Mouse (Mus musculus): ENCODE data around the gene Sh3bp1. TPM values are rescaled to one million over a fixed set of nuclear protein-coding genes. Genes with fewer than 3 reads are reported as not detected.

Sh3bp1 gene
- total RNA-seq, 2 experiments from 2014 or later = 8.6 to 12.1 TPM

DNA sequence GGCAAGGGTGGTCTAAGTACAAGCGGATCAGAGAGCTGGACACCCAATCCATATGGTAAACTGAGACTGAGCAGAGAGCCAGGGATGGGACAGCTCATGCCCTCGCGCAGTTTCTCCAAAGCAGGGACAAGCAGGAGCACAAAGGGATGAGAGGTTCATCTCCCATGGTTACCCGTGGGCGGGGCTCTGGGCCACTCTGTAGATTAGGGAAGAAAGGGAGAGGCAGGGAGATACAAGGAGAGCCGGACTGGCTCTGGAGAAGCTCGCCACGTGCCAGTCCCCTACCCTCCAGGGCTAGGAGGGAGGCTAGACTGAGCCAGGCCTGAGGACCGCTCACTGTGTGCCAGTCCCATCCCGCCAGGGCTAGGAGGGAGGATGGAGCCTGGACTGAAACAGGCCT lies 37.7 kb downstream of the Sh3bp1 start:
- no peak for DNase-seq (ENCODE audit: low spot score in 2 of 2)

DNA sequence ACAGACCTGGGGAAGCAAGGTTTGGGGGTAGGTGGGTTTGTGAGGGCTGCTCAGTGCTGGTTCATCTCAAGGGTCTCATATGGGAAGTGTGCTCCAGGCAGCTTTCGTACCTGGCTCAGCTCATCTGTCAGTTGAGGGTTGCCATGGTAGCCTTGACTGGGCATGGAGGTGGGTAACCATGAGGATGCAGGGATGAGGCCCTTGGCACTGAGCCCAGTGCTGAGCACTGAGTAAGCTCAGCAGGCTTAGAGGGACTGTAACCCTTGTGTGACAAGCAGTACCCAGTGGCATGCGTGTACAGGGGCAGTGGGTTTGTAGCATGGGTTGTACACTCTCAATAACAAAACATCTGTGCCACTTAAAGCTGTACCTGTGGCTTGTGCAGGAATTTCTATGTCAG lies 38.4 kb downstream of the Sh3bp1 start:
- DNase-seq (ENCODE audit: low spot score in 2 of 2) = no peak

DNA sequence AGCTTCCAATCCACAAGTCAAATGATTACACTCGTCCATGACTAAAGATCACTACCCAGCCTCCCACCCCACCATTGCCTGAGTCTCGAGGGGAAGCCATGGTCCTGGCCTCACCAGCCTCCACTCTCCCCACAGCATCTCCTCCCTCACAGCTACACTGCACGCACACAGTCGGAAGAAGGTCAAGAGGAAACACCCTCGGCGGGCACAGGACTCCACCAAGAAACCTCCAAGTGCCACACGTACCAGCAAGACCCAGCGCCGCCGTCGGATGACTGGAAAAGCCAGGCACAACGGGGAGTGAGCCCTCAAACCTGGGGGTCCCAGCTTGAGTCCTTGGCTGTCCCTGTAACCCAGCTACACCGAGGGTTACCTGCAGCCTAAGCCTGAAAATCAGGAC lies 40.8 kb downstream of the Sh3bp1 start:
- DNase-seq (ENCODE audit: low spot score in 2 of 2) = no peak

DNA sequence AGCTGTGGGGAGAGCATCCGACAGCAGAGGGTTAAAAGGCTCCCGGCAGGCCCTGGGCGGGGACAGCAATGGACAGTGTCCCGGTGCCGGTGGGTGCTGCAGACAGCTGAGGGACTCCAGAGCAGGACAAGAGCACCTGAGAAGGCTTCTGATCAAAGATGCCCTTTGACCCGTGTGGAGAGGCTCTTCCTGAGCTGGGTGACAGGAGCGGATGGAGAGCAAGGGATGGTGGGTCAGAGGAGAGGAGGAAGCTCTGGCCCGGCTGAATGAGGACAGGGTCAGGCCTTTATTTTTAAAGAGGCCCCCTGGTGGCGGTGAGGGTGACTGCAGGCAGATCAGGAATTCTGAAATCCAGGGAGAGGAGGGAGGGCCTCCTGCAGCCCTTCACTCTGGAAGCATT lies 43.1 kb downstream of the Sh3bp1 start:
- peak; percentile 89 to 90 for DNase-seq (ENCODE audit: low spot score in 2 of 2)

DNA sequence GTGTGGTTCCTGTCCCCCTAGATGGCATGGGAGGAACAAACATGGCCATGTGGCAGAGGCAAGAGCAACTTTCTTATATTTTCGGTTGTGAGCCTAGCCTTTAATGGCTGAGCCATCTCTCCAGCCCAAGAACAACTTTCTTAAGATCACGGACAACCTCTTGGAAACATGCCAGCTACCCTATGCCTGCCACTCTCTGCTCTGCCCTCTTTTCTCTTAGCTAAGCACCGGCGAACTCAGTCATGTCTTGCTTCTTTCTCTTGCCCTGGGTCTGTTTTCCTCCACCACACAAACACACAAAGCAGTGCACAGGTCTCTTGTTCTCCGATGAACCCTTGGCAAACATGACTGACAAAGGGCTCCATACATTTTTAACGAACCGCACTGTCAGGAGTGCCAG lies 46.7 kb downstream of the Sh3bp1 start:
- no peak for DNase-seq (ENCODE audit: low spot score in 2 of 2)

DNA sequence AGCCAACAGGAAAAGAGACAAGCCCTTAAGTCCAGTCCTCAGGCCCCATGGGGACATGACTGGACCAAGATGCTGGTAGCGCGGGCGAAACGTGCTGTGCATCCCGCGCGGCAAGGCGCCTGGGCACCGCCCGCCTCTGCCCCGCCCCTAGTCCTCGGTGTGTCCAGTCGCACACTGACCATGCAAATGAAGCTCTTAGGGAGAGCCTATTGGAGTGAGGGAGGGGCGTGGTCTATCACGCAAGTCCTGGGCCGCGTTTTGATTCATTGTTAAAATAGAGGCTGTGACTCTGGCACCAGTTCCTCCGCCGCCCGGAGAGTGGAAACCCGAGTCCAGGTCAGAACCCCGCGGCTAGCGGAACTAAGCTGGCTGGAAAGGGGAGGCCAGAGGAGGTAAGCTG lies 48.1 kb downstream of the Sh3bp1 start, which contains the start of gene Triobp:
Triobp (plus strand) TSS at position 68 of the 400 bp plus-strand sequence.
- peak; percentile 73 to 83 for DNase-seq (ENCODE audit: low spot score in 2 of 2)

DNA sequence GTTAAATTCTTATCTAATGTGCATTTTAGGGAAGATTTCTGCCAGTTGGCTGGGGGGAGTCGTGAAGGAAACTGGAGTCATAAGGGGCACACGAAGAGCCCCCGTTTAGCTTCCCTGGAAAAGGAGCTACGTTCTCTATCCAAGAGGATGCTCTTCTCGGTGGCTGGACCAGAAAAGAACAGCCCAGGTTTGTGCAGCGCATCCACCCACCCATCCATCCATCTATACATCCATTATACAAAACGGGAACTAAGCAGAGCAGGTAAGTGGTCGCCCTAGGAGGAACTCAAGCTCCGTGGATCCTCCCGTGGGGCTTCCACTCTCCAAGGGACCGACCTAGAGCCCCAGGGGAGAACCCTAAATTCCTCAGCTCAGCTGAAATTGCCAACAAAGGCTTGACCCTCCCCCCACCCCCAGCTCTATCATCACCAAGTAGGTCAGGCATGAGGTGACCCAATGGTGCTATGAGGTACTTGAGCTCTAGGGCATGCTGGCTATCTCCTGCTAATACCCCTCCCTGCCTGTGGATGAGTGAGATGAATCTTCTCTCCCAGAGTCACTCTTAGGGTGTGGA lies 48.7 kb downstream of the Sh3bp1 start:
- DNase-seq (ENCODE audit: low spot score in 2 of 2) = no peak

DNA sequence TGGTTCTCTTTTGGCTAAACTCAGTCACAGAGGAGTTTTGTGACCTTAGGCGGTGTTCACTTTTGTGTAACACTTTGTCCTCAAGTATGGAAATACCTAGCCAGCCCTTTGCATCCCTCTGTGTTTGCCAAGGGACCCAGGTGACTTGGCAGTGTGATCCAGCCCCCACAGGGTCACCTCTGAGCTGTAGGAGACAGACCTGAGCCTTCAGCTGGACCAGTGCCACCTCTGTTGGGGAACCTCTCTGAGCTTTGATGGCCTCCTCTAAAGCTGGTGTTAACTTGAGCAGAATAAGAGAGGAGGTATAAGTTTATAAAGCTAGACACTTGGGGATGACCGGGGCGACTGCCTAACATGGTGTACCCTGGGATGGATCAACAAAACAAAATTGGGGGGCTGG lies 49.3 kb downstream of the Sh3bp1 start:
- DNase-seq (ENCODE audit: low spot score in 2 of 2) = no peak

DNA sequence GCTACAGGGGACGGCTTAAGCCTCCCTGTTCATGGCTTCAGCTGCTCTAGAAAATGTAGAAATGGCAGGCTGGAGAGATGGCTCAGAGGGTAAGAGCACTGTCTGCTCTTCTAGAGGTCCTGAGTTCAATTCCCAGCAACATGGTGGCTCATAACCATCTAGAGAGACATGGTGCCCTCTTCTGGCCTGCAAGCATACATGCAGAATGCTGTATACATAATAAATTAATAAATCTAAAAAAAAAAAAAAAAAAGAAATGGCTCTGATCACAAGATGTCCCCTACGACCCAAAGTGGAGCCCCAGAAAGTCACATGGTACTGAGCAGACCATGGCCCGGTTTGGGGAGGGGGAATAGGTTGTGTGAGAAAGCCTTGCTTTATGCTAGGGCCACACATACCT lies 56.1 kb downstream of the Sh3bp1 start:
- no peak for DNase-seq (ENCODE audit: low spot score in 2 of 2)

DNA sequence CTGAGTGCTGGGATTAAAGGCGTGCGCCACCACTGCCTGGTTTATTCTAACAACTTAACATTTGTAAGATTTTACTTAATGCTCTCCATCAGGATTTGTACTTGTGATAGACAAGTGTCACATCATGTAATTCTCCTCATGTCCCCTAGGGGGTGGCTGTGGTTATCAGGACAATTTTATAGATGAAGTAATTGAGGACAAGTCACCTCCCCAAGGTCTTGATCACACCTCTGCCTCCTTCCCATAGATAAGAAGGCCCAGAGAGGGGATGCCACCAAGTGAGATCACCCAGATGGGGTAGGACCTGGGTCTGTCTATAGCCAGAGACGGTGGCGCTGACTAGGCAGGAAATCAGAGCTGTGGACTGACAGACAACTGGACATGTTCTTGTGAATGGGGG lies 56.8 kb downstream of the Sh3bp1 start:
- DNase-seq (ENCODE audit: low spot score in 2 of 2) = no peak

DNA sequence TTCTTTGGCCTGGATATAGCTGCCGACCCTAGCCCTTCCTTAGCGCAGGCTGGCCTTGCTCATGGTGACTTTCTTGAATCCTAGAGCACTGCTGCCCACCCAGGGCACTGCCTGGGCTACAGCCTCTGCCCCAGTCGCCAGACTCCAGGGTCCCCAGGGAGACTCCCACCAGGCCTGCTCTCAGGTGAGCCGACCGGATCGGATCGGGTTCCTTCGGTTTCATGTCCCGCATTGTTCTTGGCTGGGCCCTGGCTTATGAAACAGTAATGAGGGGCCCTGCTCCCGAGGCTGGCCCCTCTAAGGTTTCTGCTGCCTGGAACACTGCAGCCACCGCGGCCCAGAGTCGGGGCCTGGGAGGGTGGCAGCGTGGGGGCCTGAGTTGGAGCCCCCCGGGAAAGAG lies 57.5 kb downstream of the Sh3bp1 start:
- no peak for DNase-seq (ENCODE audit: low spot score in 2 of 2)

DNA sequence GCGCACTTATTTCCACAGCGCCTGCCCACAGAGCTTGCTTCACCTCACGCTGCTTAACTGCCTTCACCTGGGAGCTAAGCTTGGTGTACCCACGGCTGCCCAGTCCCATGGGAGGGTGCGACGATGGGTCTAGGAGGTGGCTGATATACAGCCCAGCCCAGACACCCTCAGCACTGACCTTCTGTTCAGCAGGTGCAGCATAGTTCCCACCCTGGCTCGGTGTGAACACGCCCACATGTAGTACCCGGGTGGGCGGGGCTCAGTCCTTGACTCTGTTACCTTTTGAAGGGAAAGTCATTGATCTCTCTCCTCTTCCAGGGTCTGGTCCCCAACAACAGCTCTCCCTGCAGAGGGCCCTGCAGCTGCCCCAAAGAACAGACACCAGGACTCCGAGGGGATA lies 60.0 kb downstream of the Sh3bp1 start:
- no peak for DNase-seq (ENCODE audit: low spot score in 2 of 2)

DNA sequence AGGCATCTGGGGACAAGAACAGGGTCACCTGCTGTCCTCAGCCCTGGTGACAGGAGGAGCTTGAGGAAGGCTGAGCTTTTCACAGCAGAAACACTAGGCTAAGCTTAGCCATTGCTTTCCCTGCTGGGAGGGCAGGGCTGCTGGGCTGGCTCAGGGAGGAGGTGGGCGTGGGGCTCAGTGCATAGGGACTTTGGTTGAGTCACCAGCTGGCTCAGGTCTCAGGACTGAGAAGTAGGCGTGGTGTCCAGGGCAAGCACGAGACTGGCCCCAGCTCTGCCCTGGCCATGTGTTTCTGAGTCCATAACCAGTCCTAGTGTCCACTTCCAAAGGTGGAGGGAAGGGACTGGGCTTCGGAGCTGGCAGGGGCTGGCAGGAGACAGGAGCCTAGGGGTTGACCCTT lies 60.5 kb downstream of the Sh3bp1 start:
- no peak for DNase-seq (ENCODE audit: low spot score in 2 of 2)

Small RNAs within 50 kb of the gene (microRNA-seq; reads per million reads assigned to microRNA genes)
- 1.1 to 2.0 reads per million in 2 experiments for gene Mir6955

Other genes with a start within 250 kb of the Sh3bp1 start
- gene Elfn2, start 181.0 kb upstream of the Sh3bp1 start, total RNA-seq (2021) = 100 to 1,000 TPM; 127 to 138 TPM
- 10 to 100 TPM in 1 of 2 experiments, 1 to 10 TPM in 1; 9.2 to 10.4 TPM for gene Mfng, start 126.3 kb upstream of the Sh3bp1 start, total RNA-seq (2021)
- gene Card10, start 96.7 kb upstream of the Sh3bp1 start, total RNA-seq (2021) = 1 to 10 TPM; 5.8 to 6.0 TPM
- gene Cdc42ep1, start 57.1 kb upstream of the Sh3bp1 start, total RNA-seq (2021) = 1 to 10 TPM; 7.6 to 8.5 TPM
- gene Lgals2, start 44.2 kb upstream of the Sh3bp1 start, total RNA-seq (2021) = not detected
- 10 to 100 TPM; 56.8 to 58.0 TPM for gene Gga1, start 22.6 kb upstream of the Sh3bp1 start, total RNA-seq (2021)
- gene Gm49510, start 101 bp upstream of the Sh3bp1 start, total RNA-seq (2021) = not detected
- 100 to 1,000 TPM; 135 to 139 TPM for gene Pdxp, start 14.2 kb downstream of the Sh3bp1 start, total RNA-seq (2021)
- 10 to 100 TPM; 31.2 to 37.7 TPM for gene Lgals1, start 27.0 kb downstream of the Sh3bp1 start, total RNA-seq (2021)
- gene Nol12, start 35.2 kb downstream of the Sh3bp1 start, total RNA-seq (2021) = 10 to 100 TPM; 43.0 to 43.2 TPM
- 10 to 100 TPM; 26.4 to 28.9 TPM for gene Triobp, start 48.0 kb downstream of the Sh3bp1 start, total RNA-seq (2021)
- 10 to 100 TPM; 80.6 to 80.7 TPM for gene H1f0, start 128.7 kb downstream of the Sh3bp1 start, total RNA-seq (2021)
- gene Galr3, start 142.1 kb downstream of the Sh3bp1 start, total RNA-seq (2021) = under 1 TPM; 0.33 to 0.48 TPM
- gene Ankrd54, start 163.1 kb downstream of the Sh3bp1 start, total RNA-seq (2021) = 10 to 100 TPM; 19.5 to 22.2 TPM
- 100 to 1,000 TPM in 1 of 2 experiments, 10 to 100 TPM in 1; 94.6 to 102 TPM for gene Eif3l, start 175.4 kb downstream of the Sh3bp1 start, total RNA-seq (2021)
- 10 to 100 TPM; 30.4 to 33.0 TPM for gene Micall1, start 209.1 kb downstream of the Sh3bp1 start, total RNA-seq (2021)
- gene Polr2f, start 241.2 kb downstream of the Sh3bp1 start, total RNA-seq (2021) = 100 to 1,000 TPM; 120 to 138 TPM
- gene 1700088E04Rik, start 241.5 kb downstream of the Sh3bp1 start, total RNA-seq (2021) = 10 to 100 TPM; 14.7 to 15.4 TPM

All from layer of hippocampus, postnatal 10 days (tissue).